Mouse (Mus musculus): ENCODE results near the gene Nup88.
A peak's percentile ranks its signal among the peaks of the same experiment; 100 is the strongest.

Nup88 gene

GRCm38 (mm10) chr11:70969821-70970559, at the start of gene Nup88, which contains the start of gene Rpain:
Gene Nup88, minus strand, starts transcription at chr11:70969973.
Gene Rpain, plus strand, starts transcription at chr11:70970213.
- DNase-seq (ENCODE audit: low read depth, low spot score): peak; percentile 97

- DNase-seq (ENCODE audit: low read depth, low spot score): no peak
These were observed 48.8 kb upstream of the Nup88 start for GRCm38 (mm10) chr11:71018416-71019200.

DNA sequence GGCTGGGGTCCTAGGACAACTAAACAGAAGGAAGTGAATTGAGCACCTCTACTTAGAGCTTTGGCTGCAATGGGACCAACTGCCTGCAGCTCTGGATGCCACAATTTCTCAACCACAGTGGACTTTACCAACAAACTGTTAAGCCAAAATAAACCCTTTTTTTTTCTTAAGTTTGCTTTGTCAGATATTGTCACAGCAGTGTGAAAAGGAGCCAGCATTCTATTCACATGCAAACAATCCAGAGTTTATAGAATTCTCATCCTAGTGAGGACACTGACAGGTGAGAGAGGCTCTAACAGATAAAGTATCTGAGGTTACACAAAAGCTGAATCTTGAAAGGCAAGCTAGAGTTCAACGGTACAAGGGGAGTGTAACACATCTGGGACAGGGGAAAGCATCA, 47.3 kb upstream of the Nup88 start:
- no peak for DNase-seq (ENCODE audit: low read depth, low spot score)

- no peak for DNase-seq (ENCODE audit: low read depth, low spot score)
These were observed 43.0 kb upstream of the Nup88 start for GRCm38 (mm10) chr11:71012743-71013142.

DNA sequence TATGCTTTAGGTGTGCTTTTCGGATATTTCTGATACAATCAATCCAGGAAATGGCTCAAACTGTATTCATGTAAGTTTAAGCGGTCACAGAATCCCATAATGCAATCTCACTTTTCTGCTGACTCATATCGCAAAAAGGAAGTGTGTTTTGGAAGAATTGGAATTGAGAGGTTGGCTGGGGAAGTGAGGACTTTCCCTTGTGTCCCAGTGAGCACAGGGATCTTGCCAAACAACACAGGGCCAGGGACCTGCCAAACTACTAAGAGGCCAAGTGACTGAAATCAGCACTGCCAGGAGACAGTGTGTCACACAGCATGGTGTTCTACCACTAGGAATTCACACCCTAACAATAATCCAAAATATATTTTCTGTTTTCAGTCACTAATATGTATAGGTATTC, 38.5 kb upstream of the Nup88 start:
- DNase-seq (ENCODE audit: low read depth, low spot score): no peak

DNA sequence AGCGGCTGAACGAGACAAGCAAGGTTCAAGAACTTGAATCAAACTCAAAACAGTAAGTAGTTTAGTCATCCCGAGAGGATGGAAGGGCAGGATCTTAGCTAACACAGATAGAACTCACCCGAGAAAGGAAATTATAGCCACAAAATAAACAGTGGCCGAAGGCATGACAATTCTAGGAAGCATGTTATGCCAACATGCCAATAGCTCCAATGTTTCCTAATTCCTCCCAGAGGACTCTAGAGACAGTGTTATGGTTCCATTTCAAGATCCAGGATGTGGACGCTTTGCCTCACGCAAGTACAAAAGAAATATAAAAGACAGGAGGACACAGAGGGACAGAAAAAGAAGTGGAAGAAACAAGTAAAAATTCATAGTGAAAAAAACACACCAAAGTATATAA, 38.1 kb upstream of the Nup88 start:
- DNase-seq (ENCODE audit: low read depth, low spot score): no peak

DNA sequence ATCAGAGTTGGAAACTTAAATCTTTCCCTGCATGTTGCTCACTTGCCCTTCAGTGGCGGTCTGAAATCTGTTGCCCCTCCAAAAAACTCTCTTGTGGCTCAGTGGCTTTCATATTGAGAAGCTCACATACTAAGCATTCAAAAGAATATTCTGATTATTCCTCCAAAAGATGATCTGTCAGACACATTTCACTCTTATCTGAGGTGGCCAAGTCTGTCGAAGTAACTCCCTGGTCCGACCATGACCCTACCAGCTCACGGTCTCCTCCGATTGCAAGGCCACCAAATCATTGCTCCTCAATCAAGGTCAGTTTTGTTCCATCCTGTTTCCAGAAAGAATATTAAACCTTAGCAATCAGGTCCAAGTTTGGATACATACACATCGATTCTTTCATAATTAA, 37.3 kb upstream of the Nup88 start:
- DNase-seq (ENCODE audit: low read depth, low spot score): no peak

- no peak for DNase-seq (ENCODE audit: low read depth, low spot score)
These were observed 35.3 kb upstream of the Nup88 start for GRCm38 (mm10) chr11:71005046-71005445.

DNA sequence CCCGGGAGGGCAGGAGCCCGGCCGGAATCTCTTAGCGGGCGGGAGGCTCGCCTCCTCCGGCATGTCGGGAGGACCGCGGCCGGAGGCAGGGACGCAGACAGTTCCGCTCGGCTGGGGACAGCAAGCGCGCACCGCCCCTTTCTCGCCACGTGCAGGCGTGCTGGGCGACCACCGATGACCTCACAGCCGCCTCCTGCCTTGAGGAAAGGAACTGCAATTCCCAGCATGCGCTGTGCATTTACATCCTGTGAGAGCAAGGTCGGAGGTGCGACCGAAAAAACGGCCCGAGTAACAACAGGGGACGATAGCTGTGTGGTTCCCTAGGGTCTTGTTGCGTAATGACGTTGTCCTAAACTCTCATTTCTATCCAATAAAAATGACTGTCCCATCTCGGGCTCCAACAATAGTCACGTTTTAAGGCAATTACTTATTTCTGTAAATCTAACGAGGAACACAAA, 34.6 kb upstream of the Nup88 start, which contains the start of gene Dhx33:
Dhx33 (minus strand) TSS at position 122 of the 458 bp plus-strand sequence.
- DNase-seq (ENCODE audit: low read depth, low spot score): peak; percentile 98

- DNase-seq (ENCODE audit: low read depth, low spot score): peak; percentile 76
These were observed 34.0 kb upstream of the Nup88 start for GRCm38 (mm10) chr11:71003611-71004315.

GRCm38 (mm10) chr11:71001167-71001566, 31.4 kb upstream of the Nup88 start:
- no peak for DNase-seq (ENCODE audit: low read depth, low spot score)

- peak; percentile 91 for DNase-seq (ENCODE audit: low read depth, low spot score)
These were observed 12.9 kb upstream of the Nup88 start, which contains the start of gene C1qbp for GRCm38 (mm10) chr11:70982557-70983228. Gene C1qbp, minus strand, starts transcription at chr11:70983026.

DNA sequence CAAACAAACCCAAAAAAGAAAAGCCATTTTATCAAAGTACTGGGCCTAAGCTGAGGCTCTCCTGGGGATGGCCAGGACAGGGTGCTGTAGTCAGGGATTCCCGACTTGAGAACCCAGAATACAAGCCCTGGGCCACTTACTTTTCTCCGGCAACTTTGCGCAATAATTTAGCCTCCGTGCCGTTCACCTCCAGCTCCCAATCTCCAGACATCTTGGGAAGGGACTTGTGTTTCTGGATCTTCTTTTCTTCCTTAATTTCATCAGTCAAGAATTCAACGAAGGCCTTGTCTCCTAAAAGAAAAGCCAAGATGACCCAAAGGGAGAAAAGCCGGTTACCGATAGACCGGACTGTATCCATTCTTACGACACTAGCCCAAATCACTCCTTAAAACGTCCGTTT, 12.3 kb upstream of the Nup88 start:
- no peak for DNase-seq (ENCODE audit: low read depth, low spot score)

- DNase-seq (ENCODE audit: low read depth, low spot score): no peak
These were observed 11.2 kb upstream of the Nup88 start for GRCm38 (mm10) chr11:70980751-70981510.

GRCm38 (mm10) chr11:70980232-70980631, 10.5 kb upstream of the Nup88 start:
- no peak for DNase-seq (ENCODE audit: low read depth, low spot score)

DNA sequence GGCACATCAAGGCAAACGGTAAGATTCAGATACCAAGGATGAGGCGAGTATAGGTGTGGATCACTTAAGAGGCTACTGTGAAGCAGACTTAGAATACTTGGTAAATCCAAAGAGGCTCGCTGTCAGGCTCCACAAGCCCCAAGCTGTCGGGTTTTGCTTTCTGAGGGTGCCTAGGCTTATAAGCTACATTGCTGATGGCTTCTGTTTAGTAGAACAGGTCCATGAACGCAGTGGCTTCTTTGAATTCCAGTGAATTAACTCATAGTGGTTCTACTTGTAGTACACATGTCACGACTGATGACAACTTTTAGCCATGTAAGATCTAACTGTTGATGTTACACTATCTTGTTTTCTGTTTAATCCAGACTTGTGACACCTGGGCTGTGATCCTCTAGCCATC, 7.5 kb upstream of the Nup88 start:
- DNase-seq (ENCODE audit: low read depth, low spot score): no peak

DNA sequence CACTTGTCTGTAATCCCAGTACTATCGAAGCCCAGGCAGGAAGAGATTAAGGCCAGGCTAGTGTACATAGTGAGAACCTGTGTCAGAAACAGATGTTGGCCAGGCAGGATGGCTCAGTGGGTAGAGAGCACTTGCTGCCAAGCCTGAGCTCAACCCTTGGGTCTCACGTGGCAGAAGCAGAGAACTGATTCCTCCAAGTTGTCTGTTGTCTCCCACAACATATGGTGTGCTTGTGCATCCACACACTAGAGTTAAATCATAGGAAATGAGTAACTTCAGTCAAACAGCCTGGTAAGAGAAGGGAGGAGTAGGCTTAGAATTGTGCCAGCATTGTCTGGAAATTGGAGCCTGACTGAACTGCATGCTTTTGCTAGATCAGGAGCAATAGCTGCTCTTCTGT, 5.4 kb upstream of the Nup88 start:
- DNase-seq (ENCODE audit: low read depth, low spot score): no peak

DNA sequence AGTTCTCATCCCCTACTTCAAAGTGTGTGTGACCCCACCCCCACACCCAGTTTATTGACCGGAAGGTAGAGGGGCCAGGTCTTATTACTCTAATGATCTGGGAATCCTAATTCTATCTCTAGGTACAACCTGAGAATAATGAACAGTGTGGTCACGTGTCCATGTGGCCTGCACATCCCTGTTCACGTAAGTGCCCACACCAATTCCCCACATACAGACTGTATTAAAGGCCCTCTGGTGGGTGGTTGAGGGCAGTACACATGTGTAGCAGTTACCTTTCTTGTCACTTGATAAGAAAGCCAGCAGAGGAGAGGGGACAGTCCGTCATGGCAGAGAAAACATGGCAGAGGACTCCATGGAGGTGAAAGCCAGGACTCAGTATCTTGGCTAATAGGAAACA, 4.2 kb upstream of the Nup88 start:
- DNase-seq (ENCODE audit: low read depth, low spot score): peak; percentile 17

GRCm38 (mm10) chr11:70972586-70972985, 2.8 kb upstream of the Nup88 start:
- DNase-seq (ENCODE audit: low read depth, low spot score): no peak

All from mesoderm, embryonic 11.5 days (tissue).